Mouse (Mus musculus): Measurements from ENCODE around the gene Dkc1. TPM values are rescaled to one million over a fixed set of nuclear protein-coding genes. Genes with fewer than 3 reads are reported as not detected.
A peak's percentile ranks its signal among the peaks of the same experiment; 100 is the strongest.

The Dkc1 gene
- polyA plus RNA-seq, 1 experiment, result 58.2 TPM

DNA sequence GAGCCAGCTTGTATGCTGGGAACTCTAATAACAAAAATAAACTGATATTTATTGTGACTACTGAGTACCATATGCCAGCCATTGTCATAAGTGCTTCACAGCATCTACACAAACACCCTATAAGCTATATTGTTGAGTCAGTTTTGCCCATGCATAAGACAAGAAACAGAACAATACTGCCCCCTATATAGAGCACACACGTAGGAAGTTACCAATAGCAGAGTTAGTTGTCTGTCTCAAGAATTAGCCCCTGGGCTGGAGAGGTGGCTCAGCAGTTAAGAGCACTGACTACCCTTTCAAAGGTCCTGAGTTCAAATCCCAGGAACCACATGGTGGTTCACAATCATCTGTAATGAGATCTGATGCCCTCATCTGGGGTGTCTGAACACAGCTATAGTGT, 10.0 kb upstream of the Dkc1 start:
- no peak overlapping the region for H3K4me3 ChIP-seq (replicated peaks; ENCODE audit: control insufficient read depth, low read depth, low read length)
- no peak overlapping the region for H3K27ac ChIP-seq (ENCODE audit: control insufficient read depth, insufficient read depth, low read depth, low read length, poor library complexity)
- H3K4me1 ChIP-seq (ENCODE audit: control insufficient read depth, insufficient read depth, low read length), result no peaks in the 10 kb centered on the region
- WGBS, result 14% methylated on average over 1 of the region's 1 CpGs
- TF ChIP-seq POLR2A (IDR thresholded peaks at IDR 0.05; ENCODE audit: borderline replicate concordance, control insufficient read depth, low read depth, low read length), result no peak
- no peak for TF ChIP-seq CTCF (IDR thresholded peaks at IDR 0.05; ENCODE audit: control insufficient read depth, insufficient read depth, low read length)

DNA sequence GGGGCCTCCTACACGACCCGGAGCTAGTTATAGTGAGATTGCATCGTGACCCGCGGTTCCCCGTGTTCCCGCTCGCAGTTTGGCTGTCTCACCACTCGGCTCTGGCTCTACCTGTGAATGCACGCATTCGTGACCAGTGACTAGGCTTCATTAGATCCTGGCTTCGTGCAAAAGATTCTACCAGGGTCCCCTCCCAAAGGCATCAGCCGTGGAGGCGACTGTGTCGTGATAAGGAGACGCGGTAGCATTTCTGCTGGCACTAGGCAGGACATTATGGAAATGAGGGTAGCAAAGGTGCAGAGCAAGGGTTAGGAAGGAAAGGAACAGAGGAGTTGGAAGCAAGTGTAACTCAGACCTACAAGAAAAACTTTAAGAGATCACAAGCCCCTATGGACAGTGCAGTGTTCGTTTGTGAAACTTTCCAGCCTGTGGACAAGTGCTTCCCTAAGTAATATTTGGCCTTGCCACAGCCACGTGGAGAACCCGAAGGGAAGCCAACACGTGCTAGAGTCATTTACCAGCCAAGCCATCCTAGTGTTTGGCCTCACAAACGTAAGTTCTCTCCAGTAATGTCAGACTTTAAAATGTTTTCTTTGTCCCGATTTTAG, 613 bp downstream of the Dkc1 start:
- TF ChIP-seq CTCF (IDR thresholded peaks at IDR 0.05; ENCODE audit: control insufficient read depth, insufficient read depth, low read length) (no peak), POLR2A (IDR thresholded peaks at IDR 0.05; ENCODE audit: borderline replicate concordance, control insufficient read depth, low read depth, low read length) (no peak)

DNA sequence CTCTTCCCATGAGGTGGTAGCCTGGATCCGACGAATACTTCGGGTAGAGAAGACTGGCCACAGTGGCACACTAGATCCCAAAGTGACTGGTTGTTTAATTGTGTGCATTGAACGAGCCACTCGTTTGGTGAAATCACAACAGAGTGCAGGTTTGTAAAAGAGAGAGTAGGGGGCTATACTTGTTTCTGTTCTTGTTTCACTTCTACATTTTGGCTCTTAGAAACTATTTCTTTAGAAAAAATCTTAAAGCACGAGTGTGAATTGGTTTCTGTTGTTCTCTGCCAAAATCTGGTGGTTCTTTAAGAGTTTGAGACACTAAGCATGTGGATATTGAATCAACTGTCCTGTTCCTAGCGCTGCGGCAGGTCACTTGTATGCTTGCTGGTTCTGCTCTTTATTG, 3.1 kb downstream of the Dkc1 start:
- WGBS, result 74% methylated on average over 8 of the region's 8 CpGs
- Histone ChIP-seq H3K4me1 (ENCODE audit: control insufficient read depth, insufficient read depth, low read length) (no peaks in the 10 kb centered on the region), H3K4me3 (replicated peaks; ENCODE audit: control insufficient read depth, low read depth, low read length) (no peak overlapping the region), H3K27ac (ENCODE audit: control insufficient read depth, insufficient read depth, low read depth, low read length, poor library complexity) (no peak overlapping the region)
- TF ChIP-seq POLR2A (IDR thresholded peaks at IDR 0.05; ENCODE audit: borderline replicate concordance, control insufficient read depth, low read depth, low read length) (no peak), CTCF (IDR thresholded peaks at IDR 0.05; ENCODE audit: control insufficient read depth, insufficient read depth, low read length) (no peak)

More for the DNA sequence above, 613 bp downstream of the Dkc1 start:
- Histone ChIP-seq H3K27ac (ENCODE audit: control insufficient read depth, insufficient read depth, low read depth, low read length, poor library complexity) (peak overlapping the region; percentile 45), H3K4me1 (ENCODE audit: control insufficient read depth, insufficient read depth, low read length) (no peaks in the 10 kb centered on the region), H3K4me3 (replicated peaks; ENCODE audit: control insufficient read depth, low read depth, low read length) (peak overlapping the region; percentile 97)
- WGBS, result 14% methylated on average over 23 of the region's 23 CpGs

DNA sequence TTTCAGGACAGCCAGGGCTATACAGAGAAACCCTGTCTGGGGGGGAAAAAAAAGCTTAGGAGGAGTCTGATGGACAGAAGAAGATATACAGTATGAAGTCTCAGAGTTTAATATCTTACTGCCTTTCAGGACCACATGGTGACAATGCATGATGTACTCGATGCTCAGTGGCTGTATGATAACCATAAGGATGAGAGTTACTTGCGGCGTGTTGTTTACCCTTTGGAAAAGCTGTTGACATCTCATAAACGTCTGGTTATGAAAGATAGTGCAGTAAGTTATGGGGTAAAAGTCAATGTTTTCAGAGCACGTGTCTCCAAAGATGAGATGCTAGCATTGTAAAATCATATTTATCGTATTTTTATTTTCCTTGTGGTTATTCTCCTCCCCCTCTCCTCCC, 6.6 kb downstream of the Dkc1 start:
- no peak overlapping the region for H3K4me3 ChIP-seq (replicated peaks; ENCODE audit: control insufficient read depth, low read depth, low read length)
- 60% methylated on average over 6 of the region's 6 CpGs for WGBS
- TF ChIP-seq POLR2A (IDR thresholded peaks at IDR 0.05; ENCODE audit: borderline replicate concordance, control insufficient read depth, low read depth, low read length) (no peak), CTCF (IDR thresholded peaks at IDR 0.05; ENCODE audit: control insufficient read depth, insufficient read depth, low read length) (no peak)
- H3K4me1 ChIP-seq (ENCODE audit: control insufficient read depth, insufficient read depth, low read length), result no peaks in the 10 kb centered on the region
- H3K27ac ChIP-seq (ENCODE audit: control insufficient read depth, insufficient read depth, low read depth, low read length, poor library complexity), result no peak overlapping the region

DNA sequence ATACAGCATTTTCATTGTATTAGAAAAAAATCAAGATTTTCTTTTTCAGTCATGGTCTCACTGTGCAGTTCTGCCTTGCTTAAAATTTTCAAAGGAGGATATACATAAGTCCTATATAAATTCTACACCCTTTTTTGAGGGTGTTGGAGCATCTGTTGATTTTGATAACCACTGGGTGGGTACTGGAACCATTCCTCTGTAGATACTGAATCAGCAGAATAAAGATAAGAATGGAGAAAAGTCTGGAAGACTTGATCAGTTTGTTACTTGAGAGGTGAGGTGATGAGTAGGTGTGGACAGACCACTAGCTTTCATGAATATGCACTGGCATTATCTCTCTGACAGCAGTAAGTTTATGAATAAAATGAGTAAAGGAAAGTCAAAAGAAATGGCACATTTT, 19.9 kb downstream of the Dkc1 start:
- TF ChIP-seq POLR2A (IDR thresholded peaks at IDR 0.05; ENCODE audit: borderline replicate concordance, control insufficient read depth, low read depth, low read length) (no peak), CTCF (IDR thresholded peaks at IDR 0.05; ENCODE audit: control insufficient read depth, insufficient read depth, low read length) (no peak)
- Histone ChIP-seq H3K4me1 (ENCODE audit: control insufficient read depth, insufficient read depth, low read length) (no peaks in the 10 kb centered on the region), H3K27ac (ENCODE audit: control insufficient read depth, insufficient read depth, low read depth, low read length, poor library complexity) (no peak overlapping the region), H3K4me3 (replicated peaks; ENCODE audit: control insufficient read depth, low read depth, low read length) (no peak overlapping the region)

DNA sequence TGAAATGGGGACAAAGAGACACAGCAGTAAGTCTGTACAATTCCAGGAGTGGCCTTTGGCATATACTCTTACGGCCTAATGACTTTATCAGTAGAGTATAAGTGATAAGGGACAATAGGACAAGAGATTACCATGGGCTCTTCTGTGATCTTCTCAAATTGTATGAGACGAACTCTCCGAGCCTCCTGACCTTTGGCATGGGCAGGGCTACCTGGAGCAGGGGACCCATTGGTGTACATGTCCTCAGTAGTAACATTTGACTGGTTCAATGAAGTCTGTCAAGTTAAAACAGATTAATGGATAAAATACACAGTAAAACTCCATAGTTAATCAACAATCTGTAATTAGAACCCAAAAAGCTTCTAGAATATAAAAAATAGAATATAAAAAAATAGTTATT, 30.0 kb downstream of the Dkc1 start:
- Histone ChIP-seq H3K4me3 (replicated peaks; ENCODE audit: control insufficient read depth, low read depth, low read length) (no peak overlapping the region), H3K4me1 (ENCODE audit: control insufficient read depth, insufficient read depth, low read length) (no peaks in the 10 kb centered on the region; the same call in 1 of the 2 replicates), H3K27ac (ENCODE audit: control insufficient read depth, insufficient read depth, low read depth, low read length, poor library complexity) (no peak overlapping the region)
- TF ChIP-seq CTCF (IDR thresholded peaks at IDR 0.05; ENCODE audit: control insufficient read depth, insufficient read depth, low read length), result no peak
- no peak for TF ChIP-seq POLR2A (IDR thresholded peaks at IDR 0.05; ENCODE audit: borderline replicate concordance, control insufficient read depth, low read depth, low read length)
- 79% methylated on average over 3 of the region's 3 CpGs for WGBS

DNA sequence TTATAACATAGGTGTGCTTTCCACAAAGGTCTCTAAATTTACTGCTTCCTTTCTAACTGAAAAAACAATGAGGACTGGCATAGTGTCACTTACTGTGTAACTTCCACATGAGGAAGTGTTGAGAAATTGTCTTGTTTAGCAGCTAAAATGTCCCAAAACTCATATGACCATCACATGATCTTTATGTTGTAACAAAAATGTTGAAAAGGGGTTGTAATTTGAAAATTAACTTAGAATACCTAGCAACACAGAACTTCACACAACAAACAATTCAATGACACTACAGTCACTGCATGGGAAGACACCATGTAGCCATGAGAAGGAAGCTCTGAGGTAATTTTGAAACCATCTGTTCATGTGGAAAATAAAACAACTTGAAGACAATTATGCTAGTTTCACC, 31.2 kb downstream of the Dkc1 start:
- H3K4me1 ChIP-seq (ENCODE audit: control insufficient read depth, insufficient read depth, low read length), result no peaks in the 10 kb centered on the region; the same call in 1 of the 2 replicates
- TF ChIP-seq CTCF (IDR thresholded peaks at IDR 0.05; ENCODE audit: control insufficient read depth, insufficient read depth, low read length), result no peak
- no peak for TF ChIP-seq POLR2A (IDR thresholded peaks at IDR 0.05; ENCODE audit: borderline replicate concordance, control insufficient read depth, low read depth, low read length)
- no peak overlapping the region for H3K27ac ChIP-seq (ENCODE audit: control insufficient read depth, insufficient read depth, low read depth, low read length, poor library complexity)
- H3K4me3 ChIP-seq (replicated peaks; ENCODE audit: control insufficient read depth, low read depth, low read length), result no peak overlapping the region

DNA sequence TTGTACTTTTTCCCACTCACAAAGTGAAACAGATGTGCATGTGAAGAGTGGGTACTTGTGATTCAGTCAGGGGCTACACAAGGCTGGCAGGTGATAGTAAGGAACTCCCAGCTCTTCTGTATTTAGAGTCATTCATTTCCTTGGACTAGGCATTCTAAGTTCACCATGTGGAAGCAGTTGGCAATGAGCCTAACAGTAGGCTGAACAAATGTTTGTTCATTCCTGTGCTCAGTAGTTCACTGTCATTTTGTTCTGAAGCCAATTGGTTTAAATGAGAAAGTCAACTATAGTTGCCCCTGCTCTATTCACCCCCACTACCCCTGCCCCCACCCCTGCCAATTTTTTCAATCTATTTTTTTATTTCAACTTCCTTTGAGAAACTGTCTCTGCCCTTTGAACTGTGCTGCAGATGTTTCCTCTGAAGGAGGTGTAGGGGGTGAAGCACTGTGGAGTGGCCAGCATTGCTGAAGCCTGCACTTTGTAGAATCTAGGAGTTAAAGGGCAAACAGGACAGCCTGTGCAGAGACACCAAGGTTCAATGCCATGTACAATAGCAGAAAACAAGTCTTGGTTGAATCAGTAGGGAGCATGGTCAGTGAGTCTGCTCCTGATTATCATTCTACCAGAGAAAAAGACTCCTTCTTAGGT, 32.8 kb downstream of the Dkc1 start:
- TF ChIP-seq POLR2A (IDR thresholded peaks at IDR 0.05; ENCODE audit: borderline replicate concordance, control insufficient read depth, low read depth, low read length) (no peak), CTCF (IDR thresholded peaks at IDR 0.05; ENCODE audit: control insufficient read depth, insufficient read depth, low read length) (no peak)
- H3K27ac ChIP-seq (ENCODE audit: control insufficient read depth, insufficient read depth, low read depth, low read length, poor library complexity), result no peak overlapping the region
- H3K4me3 ChIP-seq (replicated peaks; ENCODE audit: control insufficient read depth, low read depth, low read length), result no peak overlapping the region
- no peaks in the 10 kb centered on the region; the same call in 1 of the 2 replicates for H3K4me1 ChIP-seq (ENCODE audit: control insufficient read depth, insufficient read depth, low read length)
